Mouse (Mus musculus): ENCODE results near the gene Prx.

Prx gene

GRCm38 (mm10) chr7:27560291-27560887, 61.3 kb downstream of the Prx start:
- DNase-seq (ENCODE audit: low spot score in 2 of 2), result no peak

GRCm38 (mm10) chr7:27560978-27561377, 61.9 kb downstream of the Prx start:
- no peak for DNase-seq (ENCODE audit: low spot score in 2 of 2)
